Mouse (Mus musculus) erythroblast, adult 5-6 weeks (primary cell): Measurements from ENCODE around the gene Atg10. TPM values are rescaled to one million over a fixed set of nuclear protein-coding genes. Genes with fewer than 3 reads are reported as not detected.

ENCODE experiments used
- ATAC-seq: replicated peaks from 2 replicates; pipeline ENCODE4 v1.8.0; 2016; ENCODE audit warnings: moderate number of reproducible peaks, mild to moderate bottlenecking, moderate TSS enrichment, inconsistent platforms; ENCODE audit not compliant: poor library complexity, low FRiP score, severe bottlenecking
- total RNA-seq, 2 experiments: library from RNA; stranded (forward) in 1 of 2; stranded (reverse) in 1 of 2; fragments of 150-400 nt in 1 of 2; fragments of 200-764, 138-1000 nt in 1 of 2; gene quantifications; 2 replicates each; pipeline versions ENCODE4 v1.2.3 to v1.2.4; 2015 to 2017; ENCODE audit warnings: low replicate concordance in 2 of 2

The Atg10 gene
- total RNA-seq, 2 experiments from 2014 or later: 0.38 to 1.5 TPM

GRCm38 (mm10) chr13:91133334-91133890 lies 90.4 kb downstream of the Atg10 start:
- no peak for ATAC-seq

- ATAC-seq: no peak
Measured at GRCm38 (mm10) chr13:91129071-91129470, 94.7 kb downstream of the Atg10 start.

- ATAC-seq: no peak
Measured at GRCm38 (mm10) chr13:91128581-91128980, 95.2 kb downstream of the Atg10 start.

- ATAC-seq: no peak
Measured at GRCm38 (mm10) chr13:91118156-91118555, 105.6 kb downstream of the Atg10 start.

GRCm38 (mm10) chr13:91114880-91115279 lies 108.9 kb downstream of the Atg10 start:
- no peak for ATAC-seq

- no peak for ATAC-seq
Measured at GRCm38 (mm10) chr13:91107308-91107946, 116.3 kb downstream of the Atg10 start.

GRCm38 (mm10) chr13:91102238-91102637 lies 121.5 kb downstream of the Atg10 start:
- ATAC-seq: no peak

- no peak for ATAC-seq
Measured at GRCm38 (mm10) chr13:91100417-91100816, 123.4 kb downstream of the Atg10 start.

- ATAC-seq: no peak
Measured at GRCm38 (mm10) chr13:91094851-91095250, 128.9 kb downstream of the Atg10 start.

GRCm38 (mm10) chr13:91094196-91094595 lies 129.6 kb downstream of the Atg10 start:
- no peak for ATAC-seq

- no peak for ATAC-seq
Measured at GRCm38 (mm10) chr13:91093610-91094009, 130.2 kb downstream of the Atg10 start.

- ATAC-seq: no peak
Measured at GRCm38 (mm10) chr13:91093162-91093561, 130.6 kb downstream of the Atg10 start.

- no peak for ATAC-seq
Measured at GRCm38 (mm10) chr13:91091731-91092190, 132.0 kb downstream of the Atg10 start.

GRCm38 (mm10) chr13:91090861-91091730 lies 132.7 kb downstream of the Atg10 start:
- ATAC-seq: no peak

GRCm38 (mm10) chr13:91086361-91086900 lies 137.3 kb downstream of the Atg10 start:
- ATAC-seq: no peak

- no peak for ATAC-seq
Measured at GRCm38 (mm10) chr13:91072351-91072750, 151.4 kb downstream of the Atg10 start.

- no peak for ATAC-seq
Measured at GRCm38 (mm10) chr13:91060871-91061270, 162.9 kb downstream of the Atg10 start.

- ATAC-seq: no peak
Measured at GRCm38 (mm10) chr13:91048171-91048570, 175.6 kb downstream of the Atg10 start.

GRCm38 (mm10) chr13:91046851-91047250 lies 176.9 kb downstream of the Atg10 start:
- no peak for ATAC-seq

GRCm38 (mm10) chr13:91041236-91041635 lies 182.5 kb downstream of the Atg10 start:
- no peak for ATAC-seq
